Mouse (Mus musculus): ENCODE data around the gene Sh3bp1. TPM values are rescaled to one million over a fixed set of nuclear protein-coding genes. Genes with fewer than 3 reads are reported as not detected.

Gene Sh3bp1
- polyA plus RNA-seq, 1 experiment from 2014 or later = 27.7 TPM

- no peak for DNase-seq (ENCODE audit: low spot score)
Measured at GRCm38 (mm10) chr15:78877810-78878390, 21.7 kb upstream of the Sh3bp1 start.

GRCm38 (mm10) chr15:78878792-78879516 is 20.6 kb upstream of the Sh3bp1 start:
- DNase-seq (ENCODE audit: low spot score) = peak; percentile 41

- DNase-seq (ENCODE audit: low spot score) = no peak
Measured at GRCm38 (mm10) chr15:78880432-78880831, 19.1 kb upstream of the Sh3bp1 start.

- DNase-seq (ENCODE audit: low spot score) = no peak
Measured at GRCm38 (mm10) chr15:78881828-78882227, 17.7 kb upstream of the Sh3bp1 start.

- DNase-seq (ENCODE audit: low spot score) = no peak
Measured at GRCm38 (mm10) chr15:78889401-78889853, 10.1 kb upstream of the Sh3bp1 start.

GRCm38 (mm10) chr15:78892440-78892839 is 7.1 kb upstream of the Sh3bp1 start:
- DNase-seq (ENCODE audit: low spot score) = no peak

GRCm38 (mm10) chr15:78894726-78895125 is 4.8 kb upstream of the Sh3bp1 start:
- peak; percentile 50 for DNase-seq (ENCODE audit: low spot score)

GRCm38 (mm10) chr15:78895741-78896140 is 3.8 kb upstream of the Sh3bp1 start:
- DNase-seq (ENCODE audit: low spot score) = no peak

- DNase-seq (ENCODE audit: low spot score) = peak; percentile 56
Measured at GRCm38 (mm10) chr15:78896149-78896548, 3.4 kb upstream of the Sh3bp1 start.

- DNase-seq (ENCODE audit: low spot score) = no peak
Measured at GRCm38 (mm10) chr15:78897488-78897887, 2.1 kb upstream of the Sh3bp1 start.

- DNase-seq (ENCODE audit: low spot score) = peak; percentile 83
Measured at GRCm38 (mm10) chr15:78898507-78899001, 1.0 kb upstream of the Sh3bp1 start.

- DNase-seq (ENCODE audit: low spot score) = no peak
Measured at GRCm38 (mm10) chr15:78899409-78899739, 194 bp upstream of the Sh3bp1 start, which contains the start of gene Gm49510. Gene Gm49510 (plus strand): TSS chr15:78899667.

GRCm38 (mm10) chr15:78900585-78901421 is 1.2 kb downstream of the Sh3bp1 start:
- DNase-seq (ENCODE audit: low spot score) = no peak

- DNase-seq (ENCODE audit: low spot score) = no peak
Measured at GRCm38 (mm10) chr15:78901422-78901789, 1.8 kb downstream of the Sh3bp1 start.

- peak; percentile 79 for DNase-seq (ENCODE audit: low spot score)
Measured at GRCm38 (mm10) chr15:78903243-78903642, 3.7 kb downstream of the Sh3bp1 start.

- no peak for DNase-seq (ENCODE audit: low spot score)
Measured at GRCm38 (mm10) chr15:78908399-78908798, 8.8 kb downstream of the Sh3bp1 start.

- DNase-seq (ENCODE audit: low spot score) = no peak
Measured at GRCm38 (mm10) chr15:78908982-78909381, 9.4 kb downstream of the Sh3bp1 start.

GRCm38 (mm10) chr15:78912040-78912439 is 12.5 kb downstream of the Sh3bp1 start:
- no peak for DNase-seq (ENCODE audit: low spot score)

- peak; percentile 97 for DNase-seq (ENCODE audit: low spot score)
Measured at GRCm38 (mm10) chr15:78913632-78914090, 14.1 kb downstream of the Sh3bp1 start, which contains the start of gene Pdxp. Gene Pdxp (plus strand): TSS chr15:78913919.

- peak; percentile 38 for DNase-seq (ENCODE audit: low spot score)
Measured at GRCm38 (mm10) chr15:78914091-78914822, 14.7 kb downstream of the Sh3bp1 start.
